Mouse (Mus musculus) testis, adult 2 months (tissue): ENCODE results near the gene Taf9b.

ENCODE experiments used
- CTCF ChIP-seq: fragments of 200-500 bp; IDR thresholded peaks from 2 replicates; pipeline ENCODE4 v1.5.1; 2012; ENCODE audit warnings: low read depth, mild to moderate bottlenecking, inconsistent platforms, low read length, moderate library complexity; ENCODE audit not compliant: control insufficient read depth, insufficient read depth, insufficient replicate concordance
- POLR2A ChIP-seq: fragments of 200-500 bp; IDR thresholded peaks from 2 replicates; pipeline ENCODE4 v1.6.1; 2012; ENCODE audit warnings: low read depth, mild to moderate bottlenecking, inconsistent platforms, low read length, moderate library complexity; ENCODE audit not compliant: control insufficient read depth

GRCm38 (mm10) chrX:106165089-106165488, 55.9 kb downstream of the Taf9b start:
- TF ChIP-seq POLR2A, result no peak
- TF ChIP-seq CTCF, result no peak
